Mouse (Mus musculus) cerebellum, postnatal 10 days (tissue): ENCODE results near the gene Fryl.
A peak's percentile ranks its signal among the peaks of the same experiment; 100 is the strongest.

Source experiments
- DNase-seq, 2 experiments: peaks; one replicate each; pipeline ENCODE4 v3.0.0; 2021; ENCODE audit warnings: mixed read lengths in 2 of 2

The Fryl gene

GRCm38 (mm10) chr5:73256352-73257065 lies at the start of gene Fryl:
Gene Fryl (minus strand): TSS chr5:73256619.
- DNase-seq, result peak; percentile 100

- no peak for DNase-seq
Measured at GRCm38 (mm10) chr5:73304507-73304906, 48.1 kb upstream of the Fryl start.

GRCm38 (mm10) chr5:73301601-73302307 lies 45.3 kb upstream of the Fryl start:
- no peak for DNase-seq

- DNase-seq, result no peak
Measured at GRCm38 (mm10) chr5:73295916-73296315, 39.5 kb upstream of the Fryl start.

GRCm38 (mm10) chr5:73295016-73295415 lies 38.6 kb upstream of the Fryl start:
- no peak for DNase-seq

- DNase-seq, result no peak
Measured at GRCm38 (mm10) chr5:73293458-73293827, 37.0 kb upstream of the Fryl start.

GRCm38 (mm10) chr5:73292502-73293457 lies 36.4 kb upstream of the Fryl start, which contains the start of gene Ociad1:
Gene Ociad1 (plus strand): TSS chr5:73292784.
- peak; percentile 98 for DNase-seq

- DNase-seq, result no peak
Measured at GRCm38 (mm10) chr5:73289900-73290299, 33.5 kb upstream of the Fryl start.

- DNase-seq, result no peak
Measured at GRCm38 (mm10) chr5:73286603-73287002, 30.2 kb upstream of the Fryl start.

GRCm38 (mm10) chr5:73285470-73285978 lies 29.1 kb upstream of the Fryl start:
- DNase-seq, result no peak

- no peak for DNase-seq
Measured at GRCm38 (mm10) chr5:73284046-73284445, 27.6 kb upstream of the Fryl start.

- no peak for DNase-seq
Measured at GRCm38 (mm10) chr5:73280567-73280850, 24.1 kb upstream of the Fryl start.

- no peak for DNase-seq
Measured at GRCm38 (mm10) chr5:73279732-73280566, 23.5 kb upstream of the Fryl start.

GRCm38 (mm10) chr5:73279190-73279589 lies 22.8 kb upstream of the Fryl start:
- no peak for DNase-seq

GRCm38 (mm10) chr5:73274941-73275340 lies 18.5 kb upstream of the Fryl start:
- no peak for DNase-seq

- no peak for DNase-seq
Measured at GRCm38 (mm10) chr5:73273171-73273570, 16.8 kb upstream of the Fryl start.

- DNase-seq, result no peak
Measured at GRCm38 (mm10) chr5:73270612-73271011, 14.2 kb upstream of the Fryl start.

- DNase-seq, result peak in 1 of 2 experiments; percentile 23
Measured at GRCm38 (mm10) chr5:73268636-73269213, 12.3 kb upstream of the Fryl start.

- no peak for DNase-seq
Measured at GRCm38 (mm10) chr5:73265460-73265859, 9.0 kb upstream of the Fryl start.

- DNase-seq, result no peak
Measured at GRCm38 (mm10) chr5:73264122-73264521, 7.7 kb upstream of the Fryl start.

- DNase-seq, result no peak
Measured at GRCm38 (mm10) chr5:73257723-73258122, 1.3 kb upstream of the Fryl start.

- no peak for DNase-seq
Measured at GRCm38 (mm10) chr5:73257096-73257495, 677 bp upstream of the Fryl start.
